Mouse (Mus musculus): ENCODE results near the gene Gm11238. TPM values are rescaled to one million over a fixed set of nuclear protein-coding genes. Genes with fewer than 3 reads are reported as not detected.

Gene Gm11238
- not detected for polyA plus RNA-seq (2017; shearing (Covaris generic))

GRCm38 (mm10) chr4:73607581-73607980 lies at the start of gene Gm11238:
TSS of gene Gm11238 (plus strand) at chr4:73607881.

GRCm38 (mm10) chr4:73622684-73623083 lies 15.0 kb downstream of the Gm11238 start, which contains the start of gene Gm11237:
TSS of gene Gm11237 (plus strand) at chr4:73622984.

DNA sequence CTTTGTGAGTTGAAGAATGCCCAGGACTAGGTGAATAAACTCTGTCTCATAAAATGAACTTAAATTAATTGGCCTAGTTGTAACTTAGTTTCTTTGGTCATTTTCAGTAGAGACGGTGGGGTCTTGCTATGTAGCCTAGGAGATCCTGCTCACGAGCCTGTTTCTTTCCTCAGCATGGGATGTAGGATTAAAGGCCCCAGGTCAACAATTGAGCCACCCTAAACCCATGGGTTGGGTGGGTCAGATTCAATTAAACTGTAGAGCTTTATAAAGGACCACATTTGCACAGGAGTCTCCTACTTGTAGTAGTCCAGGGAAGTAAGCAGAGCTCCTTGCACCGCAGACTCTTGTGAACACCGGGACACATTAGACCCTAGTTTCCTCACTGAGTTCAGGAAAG lies 30.1 kb downstream of the Gm11238 start, which contains the start of gene Gm11236:
Gene Gm11236, plus strand, starts transcription at position 301 of the 400 bp plus-strand sequence.

GRCm38 (mm10) chr4:73668054-73668453 lies 60.4 kb downstream of the Gm11238 start, which contains the start of gene Gm11239:
TSS of gene Gm11239 (plus strand) at chr4:73668354.

DNA sequence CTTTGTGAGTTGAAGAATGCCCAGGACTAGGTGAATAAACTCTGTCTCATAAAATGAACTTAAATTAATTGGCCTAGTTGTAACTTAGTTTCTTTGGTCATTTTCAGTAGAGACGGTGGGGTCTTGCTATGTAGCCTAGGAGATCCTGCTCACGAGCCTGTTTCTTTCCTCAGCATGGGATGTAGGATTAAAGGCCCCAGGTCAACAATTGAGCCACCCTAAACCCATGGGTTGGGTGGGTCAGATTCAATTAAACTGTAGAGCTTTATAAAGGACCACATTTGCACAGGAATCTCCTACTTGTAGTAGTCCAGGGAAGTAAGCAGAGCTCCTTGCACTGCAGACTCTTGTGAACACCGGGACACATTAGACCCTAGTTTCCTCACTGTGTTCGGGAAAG lies 75.5 kb downstream of the Gm11238 start, which contains the start of gene Gm428:
Gene Gm428, plus strand, starts transcription at position 301 of the 400 bp plus-strand sequence.

Other genes with a start within 250 kb of the Gm11238 start
- not detected for gene Gm11487, start 202.8 kb upstream of the Gm11238 start, polyA plus RNA-seq (2017; shearing (Covaris generic))
- not detected for gene Gm11237, start 15.1 kb downstream of the Gm11238 start, polyA plus RNA-seq (2017; shearing (Covaris generic))
- not detected for gene Gm11236, start 30.2 kb downstream of the Gm11238 start, polyA plus RNA-seq (2017; shearing (Covaris generic))
- not detected for gene Gm11239, start 60.5 kb downstream of the Gm11238 start, polyA plus RNA-seq (2017; shearing (Covaris generic))
- gene Gm428, start 75.6 kb downstream of the Gm11238 start, polyA plus RNA-seq (2017; shearing (Covaris generic)): not detected
- gene Rasef, start 183.1 kb downstream of the Gm11238 start, polyA plus RNA-seq (2017; shearing (Covaris generic)): 0.06 TPM